Mouse (Mus musculus): ENCODE results near the gene Nfatc2ip.

DNA sequence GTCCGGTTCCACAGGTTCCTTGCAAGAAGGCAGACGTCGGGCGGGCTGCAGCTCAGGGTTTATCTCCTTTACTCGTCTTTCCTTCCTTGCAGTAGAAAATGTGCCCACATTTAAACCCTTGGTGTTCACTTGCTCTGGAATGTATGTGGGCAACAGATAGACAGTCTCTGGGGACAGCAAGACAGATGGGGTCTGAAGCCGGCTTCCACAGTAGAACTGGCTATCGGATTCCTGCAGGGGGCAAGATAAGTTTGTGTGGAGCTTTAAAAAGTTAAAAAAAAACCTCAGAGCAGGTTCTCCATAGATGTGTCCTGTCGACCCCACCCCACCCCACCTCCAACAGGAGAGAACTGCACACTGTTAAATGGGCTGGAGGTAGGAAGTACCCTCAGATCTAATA, 48.2 kb downstream of the Nfatc2ip start:
- TF ChIP-seq CTCF (conservative IDR thresholded peaks at IDR 0.05; ENCODE audit: low read length) (no peak), NANOG (IDR thresholded peaks at IDR 0.05; ENCODE audit: borderline replicate concordance, low read length) (no peak), POU5F1 (IDR thresholded peaks at IDR 0.05; ENCODE audit: borderline replicate concordance, low read length) (no peak)
